Mouse (Mus musculus): ENCODE measurements at regions not wholly inside any gene's neighbourhood (a gene's known extent, or its start where the extent isn't known, plus 50 kb on each side); places are given as distances from the start of the nearest gene placed in this dataset.
A peak's percentile ranks its signal among the peaks of the same experiment; 100 is the strongest.

- DNase-seq (ENCODE audit: low read depth) = no peak
These were observed 189.5 kb upstream of the Rybp start for GRCm38 (mm10) chr6:100476550-100477366.

- no peak for DNase-seq (ENCODE audit: low read depth)
These were observed 188.2 kb upstream of the Rybp start for GRCm38 (mm10) chr6:100475341-100475955.

- DNase-seq (ENCODE audit: low read depth) = no peak
These were observed 187.0 kb upstream of the Rybp start for GRCm38 (mm10) chr6:100474326-100474725.

GRCm38 (mm10) chr6:100470071-100470470, 182.8 kb upstream of the Rybp start:
- no peak for DNase-seq (ENCODE audit: low read depth)

- DNase-seq (ENCODE audit: low read depth) = no peak
These were observed 175.5 kb upstream of the Rybp start for GRCm38 (mm10) chr6:100462757-100463156.

GRCm38 (mm10) chr6:100453401-100453800, 166.1 kb upstream of the Rybp start:
- DNase-seq (ENCODE audit: low read depth) = no peak

- no peak for DNase-seq (ENCODE audit: low read depth)
These were observed 165.1 kb upstream of the Rybp start for GRCm38 (mm10) chr6:100452097-100453002.

- no peak for DNase-seq (ENCODE audit: low read depth)
These were observed 162.8 kb upstream of the Rybp start for GRCm38 (mm10) chr6:100450108-100450507.

- DNase-seq (ENCODE audit: low read depth) = no peak
These were observed 161.8 kb upstream of the Rybp start for GRCm38 (mm10) chr6:100449087-100449486.

- DNase-seq (ENCODE audit: low read depth) = no peak
These were observed 159.9 kb upstream of the Rybp start for GRCm38 (mm10) chr6:100447211-100447610.

- no peak for DNase-seq (ENCODE audit: low read depth)
These were observed 159.5 kb upstream of the Rybp start for GRCm38 (mm10) chr6:100446804-100447203.

GRCm38 (mm10) chr6:100439071-100439737, 151.9 kb upstream of the Rybp start:
- no peak for DNase-seq (ENCODE audit: low read depth)

GRCm38 (mm10) chr6:100438511-100438991, 151.3 kb upstream of the Rybp start:
- DNase-seq (ENCODE audit: low read depth) = peak; percentile 84

GRCm38 (mm10) chr6:100437980-100438379, 150.7 kb upstream of the Rybp start:
- no peak for DNase-seq (ENCODE audit: low read depth)

GRCm38 (mm10) chr6:100436507-100436906, 149.2 kb upstream of the Rybp start:
- DNase-seq (ENCODE audit: low read depth) = no peak

GRCm38 (mm10) chr6:100435222-100435621, 147.9 kb upstream of the Rybp start:
- DNase-seq (ENCODE audit: low read depth) = no peak

- DNase-seq (ENCODE audit: low read depth) = no peak
These were observed 146.2 kb upstream of the Rybp start for GRCm38 (mm10) chr6:100433534-100433867.

GRCm38 (mm10) chr6:100432688-100433533, 145.6 kb upstream of the Rybp start:
- DNase-seq (ENCODE audit: low read depth) = no peak

- DNase-seq (ENCODE audit: low read depth) = no peak
These were observed 143.0 kb upstream of the Rybp start for GRCm38 (mm10) chr6:100430286-100430685.

GRCm38 (mm10) chr6:100429511-100429910, 142.2 kb upstream of the Rybp start:
- DNase-seq (ENCODE audit: low read depth) = no peak

GRCm38 (mm10) chr6:100428759-100429158, 141.5 kb upstream of the Rybp start:
- no peak for DNase-seq (ENCODE audit: low read depth)
